Mouse (Mus musculus) common myeloid progenitor, adult 5-6 weeks (primary cell): ENCODE measurements around the gene Tmed10. TPM values are rescaled to one million over a fixed set of nuclear protein-coding genes. Genes with fewer than 3 reads are reported as not detected.

Experiments
- ATAC-seq: replicated peaks from 2 replicates; pipeline ENCODE4 v1.8.0; 2016; ENCODE audit warnings: low read depth, mild to moderate bottlenecking, moderate TSS enrichment, inconsistent platforms; ENCODE audit not compliant: poor library complexity, severe bottlenecking
- total RNA-seq: library from RNA; stranded (forward); fragments of 200-1000, 187-1606 nt; gene quantifications from 2 replicates; pipeline ENCODE4 v1.2.3, GENCODE M21; 2017

The Tmed10 gene
- total RNA-seq, 1 experiment from 2014 or later, result 156 TPM

DNA sequence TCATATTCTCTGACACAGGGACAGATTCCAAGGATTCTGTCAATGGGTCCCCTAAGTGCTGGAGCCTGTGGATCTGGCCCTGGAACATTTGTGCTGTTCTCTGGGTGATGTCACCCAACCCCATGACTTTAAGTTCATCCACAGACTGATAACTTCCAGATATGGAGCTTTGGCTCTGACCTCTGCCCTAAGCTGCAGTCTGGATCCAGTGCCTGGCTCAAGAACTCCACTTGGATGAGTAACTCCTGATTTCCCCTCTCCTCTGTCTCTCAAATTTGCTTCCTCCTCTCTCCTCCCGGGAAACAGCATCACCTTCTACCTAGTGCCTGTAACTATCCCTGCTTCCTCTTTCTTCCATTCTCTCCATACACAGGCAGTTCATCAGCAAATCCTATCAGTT is 5.7 kb upstream of the Tmed10 start:
- no peak for ATAC-seq

DNA sequence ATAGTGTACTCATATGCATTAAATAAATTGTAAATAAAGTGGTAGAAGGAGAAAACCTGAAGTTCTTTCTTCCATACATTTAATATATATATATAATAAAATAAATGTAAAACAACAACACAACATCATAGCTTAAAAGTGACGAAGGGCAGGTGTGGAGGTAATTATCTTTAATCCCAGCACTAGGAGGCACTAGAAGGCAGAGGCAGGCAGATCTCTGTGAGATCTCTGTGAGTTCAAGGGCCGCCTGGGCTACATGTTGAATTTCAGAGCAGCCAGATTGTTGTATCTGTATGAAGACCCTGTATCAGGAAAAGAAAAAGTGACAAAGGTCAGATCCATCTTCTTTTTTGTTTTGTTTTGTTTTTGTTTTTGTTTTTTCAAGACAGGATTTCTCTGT is 3.6 kb upstream of the Tmed10 start:
- ATAC-seq, result no peak

DNA sequence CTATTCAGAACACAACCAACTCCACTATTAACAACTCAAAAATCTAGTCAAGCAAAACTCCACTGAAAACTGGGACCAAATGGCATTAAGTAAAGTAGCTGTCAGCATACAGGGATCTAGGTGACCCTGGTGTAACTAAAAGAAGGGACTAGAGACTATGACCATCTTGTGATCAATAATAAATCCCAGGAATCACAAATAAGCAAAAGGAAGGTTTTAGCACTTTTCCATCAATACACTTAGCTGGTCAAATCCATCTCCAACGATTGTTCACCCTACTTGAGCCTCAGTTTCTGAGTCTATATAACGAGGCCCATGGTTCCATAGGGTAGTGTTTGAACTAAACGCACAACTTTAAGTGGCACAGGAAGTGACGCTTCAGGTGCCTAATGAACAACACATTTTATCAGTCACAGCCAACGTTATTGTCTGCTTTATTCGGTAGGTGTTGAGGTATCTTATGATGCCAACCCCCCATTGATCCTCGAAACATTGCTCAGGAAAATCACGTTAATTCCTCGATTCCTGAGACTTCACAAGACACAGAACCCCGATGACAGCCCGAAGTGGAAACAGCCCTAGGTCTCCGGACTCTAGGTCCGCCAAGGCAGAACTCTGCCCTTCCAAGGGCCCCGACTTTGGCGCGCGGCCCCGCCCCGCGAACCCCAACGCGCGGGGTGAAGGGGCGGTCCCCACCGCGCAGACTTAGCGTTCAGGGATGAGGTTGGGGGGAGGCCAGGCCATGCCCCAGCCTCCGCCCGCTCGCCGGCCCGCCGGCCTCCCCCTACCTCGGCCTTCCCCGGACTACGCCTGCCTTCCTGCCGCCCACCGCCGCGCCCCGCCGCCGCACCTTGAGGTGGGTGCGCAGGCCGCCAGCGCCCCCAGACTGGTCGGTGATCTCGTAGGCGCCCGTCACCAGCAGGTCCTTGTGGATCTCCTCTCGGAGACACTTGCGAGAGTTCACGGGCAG is 771 bp downstream of the Tmed10 start:
- ATAC-seq, result peak; percentile 36; the same call in 1 of the 2 replicates

DNA sequence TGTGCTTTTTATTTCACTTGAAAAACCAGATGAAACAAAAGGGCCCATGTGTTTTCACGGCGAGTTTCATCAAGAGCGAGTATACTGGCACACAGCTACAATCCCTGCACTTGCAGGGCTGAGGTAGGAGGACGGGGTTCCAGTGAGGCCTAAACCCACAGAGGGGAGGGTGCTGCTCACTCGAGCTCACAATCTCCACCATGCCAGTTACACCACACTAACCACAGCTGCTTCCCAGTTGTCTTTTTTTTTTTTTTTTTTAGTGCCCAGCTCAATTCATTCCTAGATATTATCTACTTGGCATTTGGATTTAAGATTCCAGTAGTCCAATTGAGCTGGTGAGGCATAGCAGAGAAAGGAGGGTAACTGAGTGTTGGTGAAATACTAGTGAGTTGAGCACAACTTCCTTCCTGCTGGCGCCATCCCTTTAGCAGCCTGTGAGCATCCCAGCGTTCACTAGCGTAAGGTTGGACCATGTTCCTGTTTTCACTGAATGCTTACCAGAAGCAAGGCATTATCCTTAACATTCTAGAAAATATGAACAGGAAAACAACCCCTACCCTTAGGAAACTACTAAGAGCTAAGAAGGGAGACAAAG is 2.5 kb downstream of the Tmed10 start:
- ATAC-seq, result peak; percentile 59

DNA sequence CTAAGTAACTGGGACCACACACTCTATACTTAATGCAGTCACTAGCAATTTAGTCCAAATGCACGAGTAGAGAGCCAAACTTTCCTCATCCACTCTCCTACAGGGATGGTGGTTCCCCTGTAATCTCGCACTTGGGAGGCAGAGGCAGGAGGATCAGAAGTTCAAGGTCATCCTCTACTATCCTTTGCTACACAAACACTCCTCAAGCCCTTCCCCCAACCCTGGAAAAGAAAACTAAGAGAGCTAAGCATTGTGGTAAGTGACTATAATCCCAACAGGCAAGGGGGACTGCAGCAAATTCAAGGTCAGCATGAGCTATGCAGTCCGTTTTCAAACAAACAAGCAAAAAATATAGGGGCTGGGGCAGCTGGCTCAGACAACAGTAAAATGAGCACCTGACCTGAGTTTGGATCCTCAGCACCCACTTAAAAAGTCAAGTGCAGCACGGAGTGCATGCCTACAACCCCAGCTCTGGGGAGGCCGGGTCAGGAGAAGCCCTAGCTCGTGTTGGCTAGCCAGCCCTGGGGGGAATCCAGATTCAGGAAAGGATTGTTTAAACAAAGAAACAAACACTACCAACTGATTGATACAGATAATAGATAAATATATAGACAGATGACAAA is 6.1 kb downstream of the Tmed10 start:
- no peak for ATAC-seq

DNA sequence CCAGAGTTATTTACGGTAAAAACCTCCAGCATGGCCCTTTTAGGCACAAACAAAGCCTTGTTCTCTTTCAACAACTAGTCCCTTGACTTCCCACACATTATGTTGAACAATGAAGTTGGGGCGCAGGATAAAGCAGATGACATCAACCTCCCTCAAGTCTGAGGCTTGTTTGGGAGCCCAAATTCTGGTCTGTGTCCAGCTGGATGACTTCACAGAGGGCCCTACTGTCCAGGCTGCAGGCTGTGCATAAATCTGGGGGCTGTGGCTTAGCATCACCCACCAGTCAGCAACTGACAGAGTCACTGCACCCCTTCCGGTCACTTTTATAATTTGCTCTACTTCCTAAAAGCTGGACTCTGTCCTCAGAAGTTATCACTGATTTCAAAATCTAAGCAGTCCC is 8.4 kb downstream of the Tmed10 start:
- no peak for ATAC-seq

DNA sequence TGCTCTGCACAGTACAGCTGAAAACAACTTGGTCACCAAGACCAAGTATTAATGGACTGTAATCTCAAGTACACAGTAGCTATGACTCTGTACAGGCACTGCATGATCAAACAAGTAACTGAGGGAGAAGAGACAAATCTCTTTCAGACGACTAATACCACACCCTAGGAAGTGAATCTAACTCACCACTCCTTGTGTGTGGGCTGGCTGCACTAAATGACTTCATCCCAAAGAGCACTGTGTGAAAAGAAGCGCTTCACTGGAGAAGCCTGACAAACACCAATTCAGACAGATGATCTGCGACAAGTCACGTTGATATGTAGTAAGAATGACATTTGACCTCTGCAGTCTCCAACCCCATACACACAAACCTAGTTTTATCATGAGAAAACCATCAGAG is 12.1 kb downstream of the Tmed10 start:
- 0 out of 2 replicates have a peak, but pooled peaks have one; percentile 5 for ATAC-seq

DNA sequence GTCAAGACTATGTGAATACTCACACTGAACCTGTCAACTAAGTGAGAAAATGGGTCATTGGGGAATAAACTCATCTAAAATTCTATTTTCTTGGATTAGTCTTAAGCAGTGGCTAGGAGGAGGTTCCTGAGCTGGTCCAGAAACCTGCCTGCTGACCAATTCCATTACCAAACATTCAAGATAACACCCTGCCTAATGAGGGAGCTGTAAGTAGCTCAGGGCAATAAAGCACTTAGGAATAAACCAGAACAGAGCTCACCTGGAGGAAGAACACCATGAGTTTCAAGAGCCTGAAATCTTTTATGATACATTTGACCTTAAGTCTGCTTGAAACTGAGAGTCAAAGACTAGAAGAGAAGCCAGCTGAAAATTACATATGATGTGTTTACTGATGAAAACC is 13.1 kb downstream of the Tmed10 start:
- ATAC-seq, result no peak

DNA sequence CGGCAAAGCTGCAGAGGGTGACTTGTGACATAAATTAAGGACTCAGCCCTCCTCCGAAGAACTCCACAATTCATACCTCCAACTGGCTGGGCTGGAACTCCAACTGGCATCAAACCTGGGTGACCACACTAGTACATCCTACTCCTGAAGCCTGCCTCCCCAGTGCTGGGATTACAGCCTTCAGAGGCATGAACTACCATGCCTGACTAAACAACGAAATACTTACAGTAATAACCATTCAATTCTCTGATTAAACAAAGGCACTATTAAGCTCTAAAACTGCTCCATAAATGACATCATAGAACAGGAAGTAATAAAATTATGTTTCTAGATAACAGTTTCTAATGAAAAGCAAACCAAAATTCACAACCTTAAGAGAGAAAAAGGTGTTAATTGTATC is 13.5 kb downstream of the Tmed10 start:
- no peak for ATAC-seq

DNA sequence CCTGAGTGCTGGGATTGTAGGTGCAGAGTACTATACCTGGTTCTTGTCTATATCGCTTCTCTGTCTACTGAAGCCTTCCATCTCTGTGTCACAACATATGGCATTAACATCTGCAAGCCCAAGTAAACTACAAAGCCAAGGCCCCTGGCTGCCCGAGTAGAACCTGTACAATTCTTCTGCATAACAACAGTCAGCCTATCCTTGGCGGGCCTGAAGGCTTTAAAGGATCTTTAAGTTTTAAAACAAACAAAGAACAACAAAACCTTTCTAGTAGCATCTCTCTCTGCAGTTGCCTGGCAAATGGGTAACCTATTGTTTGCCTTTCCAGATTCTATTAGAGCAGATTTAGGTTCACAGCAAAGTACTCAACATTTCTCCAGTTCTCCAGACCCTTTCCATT is 20.6 kb downstream of the Tmed10 start:
- ATAC-seq, result no peak

DNA sequence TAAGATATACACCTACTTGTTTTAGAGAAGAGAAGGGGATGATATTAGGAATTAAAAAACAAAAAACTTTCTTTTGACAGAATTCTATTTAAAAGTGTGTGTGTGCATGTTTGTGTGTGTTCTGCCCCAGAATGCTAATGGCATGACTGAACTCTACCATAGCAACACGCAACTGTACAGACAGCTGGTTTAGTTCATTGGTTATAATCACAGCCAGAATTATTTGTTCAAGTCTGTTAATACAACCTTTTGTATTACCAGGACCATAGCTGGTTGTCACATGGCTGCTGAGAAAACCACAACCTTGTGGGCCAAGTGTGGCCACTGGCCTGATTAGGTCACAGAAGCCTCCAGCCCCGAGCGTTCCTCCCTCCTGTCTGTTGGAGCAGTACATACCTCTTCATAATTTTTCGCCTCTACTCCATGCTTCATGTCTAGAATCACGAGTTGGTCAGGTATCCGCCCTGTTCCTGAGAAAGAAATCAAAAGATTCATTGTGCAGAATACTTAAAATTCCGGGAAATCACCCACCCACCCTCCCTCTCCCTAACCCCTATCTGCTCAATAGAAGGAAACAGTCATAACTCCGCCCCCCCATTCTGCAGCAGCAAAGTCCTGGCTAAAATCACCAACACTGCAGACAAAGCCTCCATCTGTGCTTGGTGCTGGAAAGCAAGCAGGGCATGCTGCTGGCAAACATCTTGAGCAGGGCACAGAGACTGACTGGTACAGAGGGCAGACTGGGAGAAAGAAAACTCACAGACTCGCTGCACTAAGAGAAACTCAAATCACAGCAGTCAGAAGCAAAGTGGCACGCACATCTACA is 24.0 kb downstream of the Tmed10 start:
- ATAC-seq, result no peak

DNA sequence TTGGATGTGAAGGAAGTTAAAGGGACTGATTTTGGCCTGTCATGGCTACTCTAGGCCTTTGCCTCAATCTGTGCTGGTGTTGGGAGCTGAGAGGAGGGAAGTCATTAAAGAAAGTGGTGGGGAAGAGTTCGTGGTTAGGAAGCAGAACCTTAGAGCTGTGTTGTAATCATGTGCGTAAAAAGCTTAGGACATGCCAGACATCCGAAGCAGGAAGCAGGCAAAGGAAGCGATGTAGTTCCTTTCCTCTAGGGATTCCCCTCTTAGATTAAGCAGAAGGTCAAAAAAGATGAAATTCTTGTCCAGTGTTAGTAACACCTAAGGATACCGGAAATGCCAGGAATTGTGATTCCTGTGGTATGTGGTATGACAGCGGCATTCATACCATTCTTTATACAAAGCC is 26.3 kb downstream of the Tmed10 start:
- peak; percentile 80 for ATAC-seq

DNA sequence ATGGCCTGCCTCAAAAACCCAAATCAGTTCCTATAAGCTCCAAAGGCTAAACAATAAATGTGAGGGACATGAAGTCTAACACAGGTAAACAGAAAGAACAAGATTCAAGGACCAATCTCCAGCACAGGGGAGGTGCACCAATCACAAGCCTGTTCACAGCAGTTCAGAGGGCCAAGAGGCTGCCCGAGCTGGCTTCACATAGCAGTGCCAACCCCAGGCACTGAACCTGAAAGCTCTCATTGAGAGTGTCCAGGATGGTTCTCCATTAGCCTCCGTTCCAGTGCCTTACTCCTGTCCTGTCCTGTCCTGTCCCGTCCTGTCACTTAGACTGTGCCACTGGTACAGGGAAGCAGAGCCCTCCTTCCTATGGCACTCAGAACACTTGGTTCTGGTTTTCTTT is 27.5 kb downstream of the Tmed10 start:
- no peak for ATAC-seq

DNA sequence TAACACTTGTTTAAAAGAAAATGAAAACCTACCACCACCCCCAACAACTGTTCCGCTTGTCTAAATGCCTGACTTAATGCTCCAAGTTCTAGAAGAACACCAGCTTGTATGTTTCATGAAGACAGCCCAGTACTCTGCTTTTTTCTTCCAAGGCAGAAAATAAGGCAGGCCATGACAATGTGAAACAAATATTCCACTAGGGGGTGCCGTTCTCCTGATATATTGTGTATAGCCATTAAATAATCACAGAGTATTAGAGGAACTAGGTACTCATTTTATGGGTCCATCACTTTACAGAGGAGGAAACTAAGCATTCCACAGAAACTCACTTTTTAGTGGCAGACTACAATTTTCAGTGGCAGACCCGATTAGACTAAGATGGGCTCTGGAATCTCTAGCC is 28.3 kb downstream of the Tmed10 start:
- ATAC-seq, result peak; percentile 76

DNA sequence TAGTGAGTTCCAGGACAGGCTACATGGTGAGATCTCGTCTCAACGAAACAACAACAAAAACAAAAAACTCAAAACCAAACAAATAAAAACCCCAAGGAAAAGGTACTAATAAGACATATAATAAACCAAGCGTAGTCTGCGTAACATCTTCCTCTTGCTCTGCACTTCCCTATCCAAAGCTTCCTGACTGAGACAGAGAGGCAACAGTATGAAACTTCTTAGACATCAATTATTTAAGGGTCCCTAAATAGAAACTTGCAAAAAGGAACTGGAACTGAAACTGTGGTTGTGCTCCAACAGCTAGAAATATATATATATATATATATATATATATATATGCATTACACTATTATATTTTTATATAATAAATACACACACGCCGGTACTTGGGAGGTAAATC is 29.1 kb downstream of the Tmed10 start:
- no peak; the same call in 1 of the 2 replicates for ATAC-seq

DNA sequence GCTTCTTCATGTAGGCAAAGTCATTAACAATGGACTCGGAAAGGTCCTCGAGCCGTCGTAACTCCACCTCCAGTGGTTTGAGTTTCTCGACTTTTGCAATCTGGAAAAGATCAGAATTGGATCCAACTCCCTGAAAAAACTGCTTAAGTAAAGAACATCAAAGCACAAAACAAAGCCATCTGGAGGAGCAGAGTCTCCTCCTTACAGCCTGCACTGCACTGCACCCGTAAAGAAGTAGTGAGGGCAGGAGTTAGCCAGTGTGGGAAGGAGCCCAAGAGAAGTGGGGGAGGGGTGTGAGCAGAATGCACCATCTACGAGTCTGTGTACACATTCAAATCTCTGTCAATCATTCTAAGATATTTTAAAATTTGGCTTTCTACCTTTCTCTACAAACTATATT is 30.4 kb downstream of the Tmed10 start:
- ATAC-seq, result no peak

DNA sequence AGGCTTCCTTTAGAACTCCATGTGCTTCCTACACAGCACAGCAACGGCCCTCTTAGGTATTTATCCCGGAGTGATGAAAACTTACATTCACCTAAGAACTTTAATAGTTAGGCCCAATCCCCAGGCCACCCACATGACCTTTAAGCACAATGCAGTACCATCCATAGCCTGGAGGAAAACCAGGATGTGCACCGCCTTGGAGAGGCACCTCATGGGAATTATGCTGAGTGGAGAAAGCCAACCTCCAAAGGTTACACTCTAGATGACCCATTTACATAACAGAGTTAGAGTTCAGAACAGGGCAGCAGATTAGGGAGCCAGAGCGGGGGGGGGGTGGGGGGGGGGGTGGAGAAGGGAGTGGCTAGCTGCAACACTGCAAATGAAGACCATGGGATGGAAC is 32.3 kb downstream of the Tmed10 start:
- no peak for ATAC-seq

DNA sequence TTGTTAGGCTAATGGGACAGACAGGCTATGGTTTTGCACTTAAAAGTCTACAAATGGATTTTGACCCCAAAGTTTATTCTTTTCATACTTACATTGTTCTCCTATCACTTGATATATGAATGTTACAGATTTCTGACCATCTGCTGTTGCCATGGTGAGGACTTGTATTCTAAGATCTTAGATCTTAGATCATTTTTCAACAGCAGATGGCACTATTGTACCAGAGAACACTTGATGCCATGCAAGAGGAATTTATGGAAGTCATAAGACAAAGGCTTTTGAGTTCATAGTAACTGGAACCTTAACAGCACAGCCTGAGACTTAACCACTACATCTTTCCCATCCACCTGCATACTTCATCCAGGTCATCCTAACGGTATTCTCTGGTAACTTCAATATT is 33.5 kb downstream of the Tmed10 start:
- no peak for ATAC-seq

DNA sequence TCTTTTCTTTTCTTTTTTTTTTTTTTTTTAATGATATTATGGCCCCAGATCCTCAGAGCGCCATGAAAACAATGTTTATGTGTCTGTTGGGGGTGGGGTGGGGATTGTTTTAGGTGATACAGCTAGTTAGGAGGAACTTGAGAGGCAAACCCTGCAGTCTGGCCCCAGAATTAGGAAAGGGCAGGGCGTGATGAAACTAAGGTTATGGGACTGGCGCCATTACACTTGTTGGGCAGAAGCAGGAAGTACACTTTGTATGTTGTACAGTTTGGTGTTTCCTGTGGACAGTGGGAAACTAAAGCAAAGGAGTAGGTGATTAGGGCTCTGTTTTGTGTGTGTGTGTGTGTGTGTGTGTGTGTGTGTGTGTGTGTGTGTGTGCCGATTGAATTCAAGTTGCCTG is 34.7 kb downstream of the Tmed10 start:
- ATAC-seq, result peak; percentile 59

DNA sequence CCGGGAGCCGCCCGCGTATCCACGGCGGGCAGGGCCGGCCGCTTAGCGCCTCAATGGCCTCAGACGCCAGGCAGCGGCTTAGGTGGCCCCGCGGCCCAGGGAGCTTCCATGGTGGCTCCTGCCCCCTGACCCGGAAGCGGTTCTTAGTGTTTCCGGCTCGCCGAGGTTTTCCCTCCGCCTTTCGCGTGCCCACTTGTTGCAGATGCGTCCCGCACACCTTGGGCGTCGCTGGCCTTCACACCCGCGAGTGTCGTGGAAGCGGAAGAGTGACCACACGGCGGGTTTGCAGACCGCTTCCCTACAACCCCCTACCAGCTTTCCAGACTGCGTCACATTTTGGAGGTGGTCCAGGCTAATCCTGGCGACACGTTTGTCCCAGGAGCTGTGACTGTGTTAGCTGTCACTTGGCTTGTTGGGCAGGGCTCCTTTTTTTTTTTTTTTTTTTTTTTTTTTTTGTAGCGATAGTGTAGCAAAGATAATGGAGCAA is 35.4 kb downstream of the Tmed10 start, which contains the start of gene Nek9:
Nek9 (minus strand) TSS at position 120 of the 487 bp plus-strand sequence.
- peak; percentile 78 for ATAC-seq
